Mouse (Mus musculus): ENCODE data around the gene Slc25a20. TPM values are rescaled to one million over a fixed set of nuclear protein-coding genes. Genes with fewer than 3 reads are reported as not detected.

The Slc25a20 gene
- total RNA-seq, 2 experiments from 2014 or later: 59.0 to 84.8 TPM

- no peak for DNase-seq
- intact Hi-C loops (cut with DNase I; ENCODE audit: low total_unique reads): no loop called here
These were observed 11.3 kb downstream of the Slc25a20 start for GRCm38 (mm10) chr9:108673151-108673550.

DNA sequence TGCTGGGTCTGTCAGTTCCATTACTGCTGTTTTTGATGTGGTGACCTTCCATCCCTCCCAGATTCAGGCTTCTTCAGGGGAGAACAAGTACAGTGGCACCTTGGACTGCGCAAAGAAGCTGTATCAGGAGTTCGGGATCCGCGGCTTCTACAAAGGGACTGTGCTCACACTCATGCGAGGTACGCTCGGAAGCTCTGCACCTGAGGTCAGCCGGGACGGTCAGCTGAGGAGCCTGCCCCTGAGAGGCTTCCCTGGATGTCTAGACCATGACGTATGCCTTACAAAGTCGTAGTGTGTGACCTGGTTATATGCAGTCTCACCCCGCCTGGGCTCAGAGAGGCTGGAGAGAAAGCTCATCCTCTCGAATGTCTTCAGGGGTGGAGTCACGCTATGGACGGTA is 18.1 kb downstream of the Slc25a20 start:
- intact Hi-C loops (cut with DNase I; ENCODE audit: low total_unique reads): no loop called here
- no peak for DNase-seq

DNA sequence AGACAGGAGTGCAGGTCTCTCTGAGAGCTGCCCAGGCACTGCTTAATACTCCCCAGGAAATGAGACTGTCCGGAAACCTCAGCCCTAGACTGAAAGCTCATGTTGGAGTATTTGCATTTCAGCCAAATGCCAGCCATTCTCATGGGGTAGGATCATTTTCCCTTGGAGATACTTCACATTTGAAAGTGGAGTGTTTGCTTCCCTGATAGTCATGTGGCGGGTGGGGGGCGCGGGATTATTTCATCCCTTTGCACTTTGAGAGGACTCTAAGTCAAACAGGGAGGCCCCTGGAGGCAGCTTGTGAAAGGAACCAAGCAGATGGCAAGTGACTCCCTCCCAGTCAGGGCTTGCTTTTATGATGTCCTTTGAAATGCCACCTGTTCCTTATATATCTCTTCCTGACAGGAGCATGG is 24.6 kb downstream of the Slc25a20 start:
- DNase-seq: peak; percentile 11
- intact Hi-C loops (cut with DNase I; ENCODE audit: low total_unique reads): no loop called here

DNA sequence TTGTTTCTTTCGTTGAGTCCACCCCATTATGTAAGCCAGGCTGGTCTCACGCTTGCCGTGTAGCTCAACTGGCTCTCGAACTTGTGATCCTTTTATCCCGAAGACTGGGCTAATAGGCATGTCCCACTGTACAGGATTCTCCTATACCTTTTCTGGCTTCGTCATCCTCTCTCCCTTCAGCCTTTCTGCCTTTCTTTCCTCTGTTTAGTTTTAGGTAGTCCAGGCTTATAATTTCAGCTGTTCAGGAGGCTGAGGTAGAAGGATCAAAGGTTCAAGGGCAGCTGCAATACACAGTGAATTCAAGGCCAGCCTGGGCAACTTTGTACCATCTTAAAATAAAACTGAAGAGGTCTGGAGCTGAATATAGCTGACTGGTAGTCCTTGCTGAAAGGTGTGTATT is 25.3 kb downstream of the Slc25a20 start:
- intact Hi-C loops (cut with DNase I; ENCODE audit: low total_unique reads): no loop called here
- DNase-seq: no peak

- no peak for DNase-seq
- intact Hi-C loops (cut with DNase I; ENCODE audit: low total_unique reads): no loop called here
These were observed 25.8 kb downstream of the Slc25a20 start for GRCm38 (mm10) chr9:108687686-108688085.

- no peak for DNase-seq
- intact Hi-C loops (cut with DNase I; ENCODE audit: low total_unique reads): no loop called here
These were observed 26.6 kb downstream of the Slc25a20 start for GRCm38 (mm10) chr9:108688451-108688850.

DNA sequence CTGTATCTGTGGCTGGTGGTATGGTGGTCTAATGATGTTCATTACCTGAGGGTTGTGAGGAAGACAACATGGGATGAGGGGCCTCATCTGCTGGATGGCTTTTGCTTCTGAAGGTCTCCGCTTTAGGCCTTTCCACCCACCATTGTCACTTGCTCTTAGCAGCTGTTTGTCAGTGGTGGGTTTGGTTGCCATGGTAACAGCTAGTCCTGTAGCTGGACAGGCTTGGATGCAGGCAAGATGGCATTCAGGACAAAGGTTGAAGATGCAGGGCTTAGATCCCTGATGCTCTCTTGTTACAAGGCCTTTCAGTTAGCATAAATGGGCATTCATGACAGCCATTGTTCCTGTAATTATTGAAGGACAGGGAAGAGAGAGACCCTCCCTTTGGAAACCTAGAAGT is 27.2 kb downstream of the Slc25a20 start, which contains the start of gene Prkar2a:
Prkar2a (plus strand) TSS at position 209 of the 400 bp plus-strand sequence.
- intact Hi-C loops (cut with DNase I; ENCODE audit: low total_unique reads): no loop called here
- no peak for DNase-seq

GRCm38 (mm10) chr9:108689993-108690392 is 28.1 kb downstream of the Slc25a20 start:
- intact Hi-C loops (cut with DNase I; ENCODE audit: low total_unique reads): no loop called here
- DNase-seq: no peak

DNA sequence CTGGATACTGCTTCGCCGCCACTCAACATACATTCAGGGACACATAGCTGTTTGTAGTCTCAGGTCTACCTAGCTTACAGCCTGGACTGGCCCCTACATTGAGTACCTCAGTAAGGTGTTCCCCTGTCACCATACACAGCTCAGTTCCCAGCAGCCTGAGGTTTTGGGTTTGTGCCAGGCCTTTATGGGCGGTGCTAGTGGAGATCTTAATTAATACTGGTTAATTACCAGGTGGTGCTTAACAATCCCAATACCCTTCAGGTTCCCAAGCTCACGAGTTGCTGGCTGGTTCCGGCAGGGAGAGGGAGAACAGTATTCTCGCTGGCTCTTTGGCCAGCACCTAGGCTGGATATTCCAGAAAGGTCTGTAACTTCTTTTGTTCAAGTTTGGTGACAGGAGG is 29.0 kb downstream of the Slc25a20 start:
- DNase-seq: no peak
- intact Hi-C loops (cut with DNase I; ENCODE audit: low total_unique reads): no loop called here

DNA sequence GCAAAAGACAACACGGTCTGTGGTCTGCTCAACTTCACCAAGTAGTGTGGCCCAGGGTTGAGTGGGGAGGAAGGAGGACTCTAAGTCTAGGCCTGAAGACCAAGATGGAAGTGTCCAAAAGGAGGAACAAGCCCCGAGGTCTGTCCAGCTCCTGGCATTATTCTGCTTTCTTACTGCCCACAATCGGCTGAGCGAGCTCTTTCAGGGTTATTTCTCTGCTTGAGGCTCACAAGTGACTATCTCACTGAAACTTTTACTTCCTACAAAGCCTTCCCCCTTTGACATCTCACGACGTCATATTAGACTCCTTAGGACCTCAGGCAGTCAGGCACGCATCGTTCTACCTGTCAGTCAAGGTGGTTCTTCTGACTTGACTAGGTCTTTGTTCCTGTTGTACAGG is 29.5 kb downstream of the Slc25a20 start:
- no peak for DNase-seq
- intact Hi-C loops (cut with DNase I; ENCODE audit: low total_unique reads): no loop called here

DNA sequence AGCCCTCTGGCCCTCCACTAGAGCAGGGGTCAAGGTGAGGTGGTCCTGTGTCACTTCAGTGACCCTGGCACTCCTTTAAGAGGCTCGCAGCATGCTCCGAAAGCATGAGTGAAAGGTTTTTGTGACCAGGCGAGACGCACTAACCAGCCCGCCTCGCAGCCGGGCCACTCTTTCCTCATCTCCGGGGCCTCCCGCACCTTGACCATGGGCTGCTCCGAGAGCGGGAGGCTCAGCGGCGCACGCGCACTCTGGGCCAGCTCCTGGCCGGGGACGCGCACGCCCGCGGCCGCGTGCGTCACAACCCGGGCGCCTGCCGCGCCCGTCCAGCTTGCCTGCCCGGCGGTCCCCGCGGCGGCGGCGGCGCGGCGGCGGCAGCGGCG is 29.9 kb downstream of the Slc25a20 start:
- intact Hi-C loops (cut with DNase I; ENCODE audit: low total_unique reads): no loop called here
- peak; percentile 89 for DNase-seq

GRCm38 (mm10) chr9:108692226-108693041 is 30.5 kb downstream of the Slc25a20 start:
- DNase-seq: peak; percentile 53
- intact Hi-C loops (cut with DNase I; ENCODE audit: low total_unique reads): no loop called here

DNA sequence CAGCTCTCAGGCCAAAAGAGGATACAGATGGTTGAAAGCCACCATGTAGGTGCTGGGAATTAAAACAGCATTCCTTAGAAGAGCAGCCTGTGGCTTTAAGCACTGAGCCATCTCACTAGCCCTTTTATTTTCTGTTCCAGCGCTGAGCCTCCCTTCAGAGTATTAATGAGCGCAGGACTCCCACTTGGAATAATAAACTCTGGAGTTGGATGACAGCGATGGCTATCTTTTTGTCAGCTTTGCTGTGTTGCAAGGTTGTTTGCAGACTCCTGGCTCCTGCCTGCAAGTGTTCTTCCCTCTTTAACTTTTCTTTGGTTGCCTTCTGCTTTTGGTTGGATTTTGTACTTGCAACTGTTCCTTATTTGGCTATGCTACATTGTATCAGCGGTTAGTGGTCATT is 32.1 kb downstream of the Slc25a20 start:
- no peak for DNase-seq
- intact Hi-C loops (cut with DNase I; ENCODE audit: low total_unique reads): no loop called here

- no peak for DNase-seq
- intact Hi-C loops (cut with DNase I; ENCODE audit: low total_unique reads): no loop called here
These were observed 32.6 kb downstream of the Slc25a20 start for GRCm38 (mm10) chr9:108694533-108694932.

- intact Hi-C loops (cut with DNase I; ENCODE audit: low total_unique reads): no loop called here
- no peak for DNase-seq
These were observed 40.6 kb downstream of the Slc25a20 start for GRCm38 (mm10) chr9:108702476-108702875.

GRCm38 (mm10) chr9:108703373-108704110 is 41.7 kb downstream of the Slc25a20 start:
- peak; percentile 38 for DNase-seq
- intact Hi-C loops (cut with DNase I; ENCODE audit: low total_unique reads): no loop called here

DNA sequence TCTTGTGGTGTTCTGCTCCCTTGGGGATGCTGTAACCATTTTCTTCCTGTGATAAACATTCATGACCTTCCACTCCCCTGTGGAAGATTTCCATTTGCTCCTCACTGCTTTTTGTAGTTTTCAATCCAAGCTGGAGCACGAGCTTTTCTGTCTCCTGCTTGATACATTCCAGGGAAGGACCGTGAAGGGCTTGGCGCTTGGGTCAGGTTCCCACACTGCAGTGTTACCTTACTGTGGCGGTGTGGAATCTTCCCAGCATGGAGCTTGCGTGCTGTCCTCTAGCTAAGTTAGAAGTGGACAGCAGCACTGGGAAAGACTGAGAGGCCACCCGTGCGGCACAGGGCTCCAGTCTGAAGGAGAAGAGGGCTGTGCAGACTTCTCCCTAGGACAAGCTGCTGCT is 42.7 kb downstream of the Slc25a20 start:
- intact Hi-C loops (cut with DNase I; ENCODE audit: low total_unique reads): no loop called here
- DNase-seq: peak; percentile 15

GRCm38 (mm10) chr9:108707212-108707611 is 45.3 kb downstream of the Slc25a20 start:
- intact Hi-C loops (cut with DNase I; ENCODE audit: low total_unique reads): no loop called here
- no peak for DNase-seq

DNA sequence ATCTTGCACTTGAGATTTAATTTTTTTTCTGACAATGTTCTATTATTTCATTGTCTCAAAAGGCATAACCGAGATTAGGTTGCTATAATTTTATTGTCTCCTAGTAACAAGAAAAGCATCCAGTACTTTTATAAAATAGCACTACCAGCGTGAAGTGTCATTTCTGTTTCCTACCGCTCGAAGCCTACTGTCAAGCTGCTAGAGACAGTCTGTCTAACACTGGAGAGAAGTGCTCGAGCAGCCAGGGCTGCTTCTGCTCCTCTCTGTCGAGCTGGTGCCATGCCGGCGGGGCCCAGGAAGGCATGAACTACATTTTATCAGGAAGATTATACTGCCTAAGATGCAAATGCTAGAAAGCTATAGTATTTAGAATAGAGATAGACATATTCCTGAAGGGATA is 46.9 kb downstream of the Slc25a20 start:
- DNase-seq: no peak
- intact Hi-C loops (cut with DNase I; ENCODE audit: low total_unique reads): no loop called here

DNA sequence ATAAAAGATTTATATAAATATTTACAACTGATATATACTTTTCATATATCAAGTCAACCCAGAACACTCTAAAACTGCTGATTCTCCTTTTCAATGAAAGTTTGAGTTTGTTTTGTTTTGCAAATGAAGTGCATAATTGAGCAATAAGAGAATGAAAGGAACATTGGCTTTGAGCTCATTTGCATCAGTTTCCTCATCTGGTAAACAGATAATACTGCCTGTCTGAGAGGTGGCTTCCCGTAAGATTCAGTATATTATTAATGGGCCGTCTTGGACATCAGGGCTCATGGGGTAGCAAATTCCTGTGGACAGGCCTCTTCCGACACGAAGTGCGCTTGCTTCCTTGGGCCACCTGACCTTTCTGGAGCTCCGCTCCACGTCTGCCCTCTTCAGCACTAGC is 48.9 kb downstream of the Slc25a20 start:
- intact Hi-C loops (cut with DNase I; ENCODE audit: low total_unique reads): no loop called here
- no peak for DNase-seq

DNA sequence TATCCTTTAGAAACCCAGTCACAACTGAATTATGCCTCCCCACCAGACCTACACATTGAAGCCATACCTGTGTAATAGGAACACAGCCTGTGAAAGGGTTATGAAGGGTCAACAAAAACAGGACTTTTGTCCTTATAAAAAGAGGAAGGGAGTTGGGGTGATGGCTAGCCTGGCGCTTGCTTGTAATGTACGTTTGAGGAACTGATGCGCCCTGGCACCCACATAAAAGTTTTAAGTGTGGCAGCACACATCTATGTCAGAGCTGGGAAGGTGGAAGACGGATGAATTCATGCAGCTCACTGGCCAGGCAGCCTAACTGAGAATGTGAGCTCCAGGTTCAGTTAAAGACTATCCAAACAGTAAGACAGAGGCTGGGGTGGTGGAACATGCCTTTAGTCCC is 54.3 kb downstream of the Slc25a20 start:
- intact Hi-C loops (cut with DNase I; ENCODE audit: low total_unique reads): no loop called here
- DNase-seq: no peak
